ENCODE assay signal across 8 mouse cellular contexts in genomic region chr11:97021873-97022484, GRCm38 (mm10). TPM values are rescaled to one million over a fixed set of nuclear protein-coding genes. Genes with fewer than 3 reads are reported as not detected.
DNase-seq lines count a peak whose midpoint lies in the region; ATAC-seq and TF ChIP-seq lines count a peak whose summit lies in the region.

No protein-coding gene starts in this region.

- TF ChIP-seq CTCF in CH12.LX (conservative IDR thresholded peaks at IDR 0.05 in 1 of 2, IDR thresholded peaks at IDR 0.05 in 1 of 2; ENCODE audit: low read depth in 2 of 2, low read length in 2 of 2) = peak in 1 of 2 experiments; percentile 94
- peak; percentile 77 for TF ChIP-seq CTCF in liver, postnatal 0 days (IDR thresholded peaks at IDR 0.05; ENCODE audit: low read depth)
- TF ChIP-seq CTCF in testis, adult 2 months (IDR thresholded peaks at IDR 0.05; ENCODE audit: control insufficient read depth, insufficient read depth, insufficient replicate concordance, low read depth, low read length) = peak; percentile 59; the same call in 1 of the 2 replicates

- H3K79me2 ChIP-seq in CH12.LX (replicated peaks; ENCODE audit: control insufficient read depth, extremely low read depth, insufficient read depth, poor library complexity, severe bottlenecking) = peaks cover 52% of the 10 kb centered on the region

- peak; percentile 42 for ATAC-seq in heart, embryonic 16.5 days (replicated peaks; ENCODE audit: extremely low read depth, insufficient read depth, low FRiP score)
- peak; percentile 82 for ATAC-seq in liver, postnatal 0 days
- ATAC-seq in neural tube, embryonic 12.5 days (ENCODE audit: low FRiP score, low read depth) = peak; percentile 35; the same call in 1 of the 2 replicates

- TF ChIP-seq POLR2A in CH12.LX (IDR thresholded peaks at IDR 0.05; ENCODE audit: low read depth, low read length) = peak; percentile 58; the same call in 1 of the 2 replicates
- TF ChIP-seq POLR2A in testis, adult 2 months (IDR thresholded peaks at IDR 0.05; ENCODE audit: control insufficient read depth, low read depth, low read length) = no peak; the same call in 1 of the 2 replicates

- dilution Hi-C loops in CH12.LX (cut with MboI; ENCODE audit: extremely low pct_ligation_motif_present, extremely low pct_unique_long_range_greater_than_20kb, low sequenced_read_pairs) = no loop called here

- peaks cover 10 to 58% of the 10 kb centered on the region in 2 experiments for H3K4me1 ChIP-seq in CH12.LX (ENCODE audit: control insufficient read depth in 1 of 2, insufficient read depth in 2 of 2)
- H3K4me1 ChIP-seq in brown adipose tissue, adult 24 weeks (ENCODE audit: control insufficient read depth, insufficient read depth, insufficient read length, low read length) = peaks cover 4% of the 10 kb centered on the region
- peaks cover 82% of the 10 kb centered on the region for H3K4me1 ChIP-seq in forebrain, embryonic 10.5 days
- peaks cover 22% of the 10 kb centered on the region for H3K4me1 ChIP-seq in heart, embryonic 16.5 days (ENCODE audit: control insufficient read depth, insufficient read depth, low read length)
- peaks cover 20% of the 10 kb centered on the region for H3K4me1 ChIP-seq in liver, postnatal 0 days (ENCODE audit: insufficient read depth)
- peaks cover 36% of the 10 kb centered on the region for H3K4me1 ChIP-seq in neural tube, embryonic 12.5 days
- peaks cover 18% of the 10 kb centered on the region for H3K4me1 ChIP-seq in testis, adult 2 months (ENCODE audit: control insufficient read depth, insufficient read depth, low read length)

- peak overlapping the region; percentile 70 for H3K4me2 ChIP-seq in CH12.LX (ENCODE audit: insufficient read depth, low read depth, poor library complexity, severe bottlenecking)
- H3K4me2 ChIP-seq in heart, embryonic 16.5 days (ENCODE audit: low read depth, low read length) = peak overlapping the region; percentile 91
- H3K4me2 ChIP-seq in liver, postnatal 0 days (ENCODE audit: low read depth, low read length) = peak overlapping the region; percentile 88
- peak overlapping the region; percentile 84 for H3K4me2 ChIP-seq in neural tube, embryonic 12.5 days (replicated peaks)

- H3K4me3 ChIP-seq in CH12.LX (replicated peaks in 1 of 3; ENCODE audit: low read depth in 2 of 3, low read length in 2 of 3, poor library complexity in 1 of 3) = peak overlapping the region; percentile 63 to 99 (median 64)
- peak overlapping the region; percentile 70 for H3K4me3 ChIP-seq in brown adipose tissue, adult 24 weeks (ENCODE audit: insufficient read depth, low read depth, low read length)
- peak overlapping the region; percentile 57 for H3K4me3 ChIP-seq in forebrain, embryonic 10.5 days
- peak overlapping the region; percentile 62 for H3K4me3 ChIP-seq in heart, embryonic 16.5 days (ENCODE audit: low read length)
- H3K4me3 ChIP-seq in liver, postnatal 0 days (ENCODE audit: low read depth, low read length) = peak overlapping the region; percentile 56
- H3K4me3 ChIP-seq in neural tube, embryonic 12.5 days = peak overlapping the region; percentile 47
- H3K4me3 ChIP-seq in testis, adult 2 months (ENCODE audit: control insufficient read depth, low read depth, low read length) = peak overlapping the region; percentile 91

- in situ Hi-C loops in CH12.LX (cut with MboI; ENCODE audit: low pct_ligation_motif_present, low pct_unique_long_range_greater_than_20kb, low sequenced_read_pairs) = loop anchor here (5.0 kb wide), 2 partner anchors 35 to 105 kb away; partner anchors contain the start of gene Cdk5rap3

- H3K9ac ChIP-seq in CH12.LX (ENCODE audit: insufficient read depth, low read depth) = peak overlapping the region; percentile 65
- H3K9ac ChIP-seq in heart, embryonic 16.5 days (ENCODE audit: low read length) = peak overlapping the region; percentile 73
- H3K9ac ChIP-seq in liver, postnatal 0 days (replicated peaks) = peak overlapping the region; percentile 55
- peak overlapping the region; percentile 56 for H3K9ac ChIP-seq in neural tube, embryonic 12.5 days

- no peak for TF ChIP-seq EP300 in CH12.LX (IDR thresholded peaks at IDR 0.05; ENCODE audit: low read length)
- TF ChIP-seq EP300 in liver, postnatal 0 days (IDR thresholded peaks at IDR 0.05; ENCODE audit: low read depth) = no peak

- peak; percentile 96 for TF ChIP-seq RAD21 in CH12.LX (IDR thresholded peaks at IDR 0.05; ENCODE audit: low read depth, low read length)

- H3K9me3 ChIP-seq in CH12.LX (replicated peaks; ENCODE audit: low read length) = no peaks in the 10 kb centered on the region
- H3K9me3 ChIP-seq in forebrain, embryonic 10.5 days = no peaks in the 10 kb centered on the region
- H3K9me3 ChIP-seq in heart, embryonic 16.5 days (replicated peaks; ENCODE audit: control insufficient read depth, low read length) = no peaks in the 10 kb centered on the region
- H3K9me3 ChIP-seq in liver, postnatal 0 days (ENCODE audit: low read length) = no peaks in the 10 kb centered on the region
- H3K9me3 ChIP-seq in neural tube, embryonic 12.5 days = no peaks in the 10 kb centered on the region

- H3K27me3 ChIP-seq in CH12.LX (replicated peaks) = peaks cover 22% of the 10 kb centered on the region
- peaks cover 89% of the 10 kb centered on the region for H3K27me3 ChIP-seq in forebrain, embryonic 10.5 days (ENCODE audit: poor library complexity, severe bottlenecking)
- peaks cover 71% of the 10 kb centered on the region for H3K27me3 ChIP-seq in heart, embryonic 16.5 days (ENCODE audit: control insufficient read depth, insufficient read depth, low read length)
- peaks cover 77% of the 10 kb centered on the region for H3K27me3 ChIP-seq in liver, postnatal 0 days (ENCODE audit: insufficient read depth, low read length)
- peaks cover 80% of the 10 kb centered on the region for H3K27me3 ChIP-seq in neural tube, embryonic 12.5 days (replicated peaks)
- H3K27me3 ChIP-seq in testis, adult 2 months (ENCODE audit: control insufficient read depth, insufficient read depth, low read length) = peaks cover 3% of the 10 kb centered on the region

- H3K27ac ChIP-seq in CH12.LX (ENCODE audit: insufficient read depth, low read depth) = peak overlapping the region; percentile 83
- H3K27ac ChIP-seq in brown adipose tissue, adult 24 weeks (replicated peaks; ENCODE audit: low read depth, low read length) = no peak overlapping the region
- H3K27ac ChIP-seq in forebrain, embryonic 10.5 days = peak overlapping the region; percentile 51
- no peak overlapping the region for H3K27ac ChIP-seq in heart, embryonic 16.5 days (ENCODE audit: low read length)
- H3K27ac ChIP-seq in liver, postnatal 0 days (ENCODE audit: low read depth) = no peak overlapping the region
- H3K27ac ChIP-seq in neural tube, embryonic 12.5 days = no peak overlapping the region
- H3K27ac ChIP-seq in testis, adult 2 months (ENCODE audit: control insufficient read depth, insufficient read depth, low read depth, low read length) = no peak overlapping the region

- WGBS in forebrain, embryonic 10.5 days = under 1% methylated on average over 50 of the region's 50 CpGs
- 2% methylated on average over 50 of the region's 50 CpGs for WGBS in heart, embryonic 16.5 days
- under 1% methylated on average over 48 of the region's 50 CpGs for WGBS in liver, postnatal 0 days (ENCODE audit: insufficient replicate concordance)
- WGBS in neural tube, embryonic 12.5 days = under 1% methylated on average over 50 of the region's 50 CpGs

- peak; percentile 86 for DNase-seq in CH12.LX (ENCODE audit: extremely low read depth)
- DNase-seq in forebrain, embryonic 10.5 days (ENCODE audit: extremely low spot score, low spot score) = peak; percentile 76
- DNase-seq in kidney, postnatal 14 days = peak; percentile 82
- DNase-seq in liver, postnatal 0 days = peak; percentile 76

- H3K36me3 ChIP-seq in CH12.LX (replicated peaks in 1 of 2; ENCODE audit: control insufficient read depth in 1 of 2, insufficient read depth in 1 of 2, low read length in 1 of 2) = peaks cover 10 to 32% of the 10 kb centered on the region in 2 experiments
- H3K36me3 ChIP-seq in forebrain, embryonic 10.5 days (replicated peaks) = no peaks in the 10 kb centered on the region
- no peaks in the 10 kb centered on the region for H3K36me3 ChIP-seq in heart, embryonic 16.5 days (ENCODE audit: control insufficient read depth, insufficient read depth)
- H3K36me3 ChIP-seq in liver, postnatal 0 days (replicated peaks; ENCODE audit: insufficient read depth, low read length) = no peaks in the 10 kb centered on the region
- H3K36me3 ChIP-seq in neural tube, embryonic 12.5 days = no peaks in the 10 kb centered on the region
- no peaks in the 10 kb centered on the region for H3K36me3 ChIP-seq in testis, adult 2 months (ENCODE audit: control insufficient read depth, insufficient read depth, low read length)

RNA-seq across cellular contexts. Expression of gene Scrn2, which starts 7.8 kb away (rescaled TPM):
- total RNA-seq in CH12.LX (2012; rRNA removed) (55.8 and 63.9 TPM in 2 replicates), CH12.LX (2014; rRNA removed) (34.5 and 37.5 TPM in 2 replicates)
- 35.2 and 41.1 TPM in 2 replicates for polyA plus RNA-seq in CH12.LX (2012; ENCODE audit: insufficient read length, low read depth)
- 13.1 and 13.4 TPM in 2 replicates for polyA plus RNA-seq in brown adipose tissue, adult 24 weeks (2012; ENCODE audit: insufficient read depth, insufficient read length, missing spikeins)
- 44.1 and 44.6 TPM in 2 replicates for polyA plus RNA-seq in forebrain, embryonic 10.5 days (2016; fragmentation: Nextera tagmentation; extraction: Ambion mirVana)
- 19.1 and 20.4 TPM in 2 replicates for polyA plus RNA-seq in heart, embryonic 16.5 days (2015; fragmentation: Nextera tagmentation; extraction: Ambion mirVana)
- 20.6 and 21.2 TPM in 2 replicates for polyA plus RNA-seq in liver, postnatal 0 days (2015; fragmentation: Nextera tagmentation; extraction: Ambion mirVana)
- 19.8 and 21.9 TPM in 2 replicates for polyA plus RNA-seq in neural tube, embryonic 12.5 days (2016; fragmentation: Nextera tagmentation; extraction: Ambion mirVana)
- 8.9 and 9.4 TPM in 2 replicates for polyA plus RNA-seq in testis, adult 2 months (2012; rRNA removed)

RNA-seq across cellular contexts. Expression of gene Sp6, which starts 8.8 kb away (rescaled TPM):
- total RNA-seq in CH12.LX (2012; rRNA removed) (44.3 and 65.5 TPM in 2 replicates), CH12.LX (2014; rRNA removed) (15.8 and 18.4 TPM in 2 replicates)
- polyA plus RNA-seq in CH12.LX (2012; ENCODE audit: insufficient read length, low read depth) = 10.0 and 10.1 TPM in 2 replicates
- not detected in 2 replicates for polyA plus RNA-seq in brown adipose tissue, adult 24 weeks (2012; ENCODE audit: insufficient read depth, insufficient read length, missing spikeins)
- 1.8 and 2.1 TPM in 2 replicates for polyA plus RNA-seq in forebrain, embryonic 10.5 days (2016; fragmentation: Nextera tagmentation; extraction: Ambion mirVana)
- polyA plus RNA-seq in heart, embryonic 16.5 days (2015; fragmentation: Nextera tagmentation; extraction: Ambion mirVana) = 0.21 TPM in 1 of 2 replicates, not detected in the other
- polyA plus RNA-seq in liver, postnatal 0 days (2015; fragmentation: Nextera tagmentation; extraction: Ambion mirVana) = 0.06 and 0.07 TPM in 2 replicates
- 0.23 and 0.34 TPM in 2 replicates for polyA plus RNA-seq in neural tube, embryonic 12.5 days (2016; fragmentation: Nextera tagmentation; extraction: Ambion mirVana)
- 0.22 and 0.32 TPM in 2 replicates for polyA plus RNA-seq in testis, adult 2 months (2012; rRNA removed)

RNA-seq across cellular contexts. Expression of gene Lrrc46, which starts 19.2 kb away (rescaled TPM):
- total RNA-seq in CH12.LX (2012; rRNA removed) (0.38 and 0.46 TPM in 2 replicates), CH12.LX (2014; rRNA removed) (0.23 TPM in 1 of 2 replicates, not detected in the other)
- 0.91 and 1.0 TPM in 2 replicates for polyA plus RNA-seq in CH12.LX (2012; ENCODE audit: insufficient read length, low read depth)
- polyA plus RNA-seq in brown adipose tissue, adult 24 weeks (2012; ENCODE audit: insufficient read depth, insufficient read length, missing spikeins) = 1.1 TPM in 1 of 2 replicates, not detected in the other
- polyA plus RNA-seq in forebrain, embryonic 10.5 days (2016; fragmentation: Nextera tagmentation; extraction: Ambion mirVana) = 2.6 and 2.7 TPM in 2 replicates
- polyA plus RNA-seq in heart, embryonic 16.5 days (2015; fragmentation: Nextera tagmentation; extraction: Ambion mirVana) = 1.1 and 2.0 TPM in 2 replicates
- polyA plus RNA-seq in liver, postnatal 0 days (2015; fragmentation: Nextera tagmentation; extraction: Ambion mirVana) = 0.65 and 0.73 TPM in 2 replicates
- 2.2 and 2.9 TPM in 2 replicates for polyA plus RNA-seq in neural tube, embryonic 12.5 days (2016; fragmentation: Nextera tagmentation; extraction: Ambion mirVana)
- polyA plus RNA-seq in testis, adult 2 months (2012; rRNA removed) = 795 and 824 TPM in 2 replicates

RNA-seq across cellular contexts. Expression of gene Mrpl10, which starts 19.4 kb away (rescaled TPM):
- total RNA-seq in CH12.LX (2012; rRNA removed) (111 and 119 TPM in 2 replicates), CH12.LX (2014; rRNA removed) (93.2 and 104 TPM in 2 replicates)
- polyA plus RNA-seq in CH12.LX (2012; ENCODE audit: insufficient read length, low read depth) = 110 and 132 TPM in 2 replicates
- polyA plus RNA-seq in brown adipose tissue, adult 24 weeks (2012; ENCODE audit: insufficient read depth, insufficient read length, missing spikeins) = 121 and 122 TPM in 2 replicates
- polyA plus RNA-seq in forebrain, embryonic 10.5 days (2016; fragmentation: Nextera tagmentation; extraction: Ambion mirVana) = 84.6 and 88.3 TPM in 2 replicates
- 66.9 and 67.5 TPM in 2 replicates for polyA plus RNA-seq in heart, embryonic 16.5 days (2015; fragmentation: Nextera tagmentation; extraction: Ambion mirVana)
- 34.1 and 34.5 TPM in 2 replicates for polyA plus RNA-seq in liver, postnatal 0 days (2015; fragmentation: Nextera tagmentation; extraction: Ambion mirVana)
- 66.9 and 68.3 TPM in 2 replicates for polyA plus RNA-seq in neural tube, embryonic 12.5 days (2016; fragmentation: Nextera tagmentation; extraction: Ambion mirVana)
- polyA plus RNA-seq in testis, adult 2 months (2012; rRNA removed) = 41.7 and 47.6 TPM in 2 replicates

RNA-seq across cellular contexts. Expression of gene Osbpl7, which starts 28.4 kb away (rescaled TPM):
- total RNA-seq in CH12.LX (2012; rRNA removed) (14.2 and 17.6 TPM in 2 replicates), CH12.LX (2014; rRNA removed) (6.6 and 7.4 TPM in 2 replicates)
- 22.1 and 24.4 TPM in 2 replicates for polyA plus RNA-seq in CH12.LX (2012; ENCODE audit: insufficient read length, low read depth)
- polyA plus RNA-seq in brown adipose tissue, adult 24 weeks (2012; ENCODE audit: insufficient read depth, insufficient read length, missing spikeins) = 0.87 and 1.6 TPM in 2 replicates
- polyA plus RNA-seq in forebrain, embryonic 10.5 days (2016; fragmentation: Nextera tagmentation; extraction: Ambion mirVana) = 8.4 and 8.9 TPM in 2 replicates
- polyA plus RNA-seq in heart, embryonic 16.5 days (2015; fragmentation: Nextera tagmentation; extraction: Ambion mirVana) = 5.5 and 5.6 TPM in 2 replicates
- 1.8 and 2.4 TPM in 2 replicates for polyA plus RNA-seq in liver, postnatal 0 days (2015; fragmentation: Nextera tagmentation; extraction: Ambion mirVana)
- polyA plus RNA-seq in neural tube, embryonic 12.5 days (2016; fragmentation: Nextera tagmentation; extraction: Ambion mirVana) = 11.1 and 11.4 TPM in 2 replicates
- polyA plus RNA-seq in testis, adult 2 months (2012; rRNA removed) = 75.7 and 82.3 TPM in 2 replicates

Comparison
In these comparisons a context has a peak if more than half of its experiments do, and no peak if none do; other contexts are left out.
1. H3K27ac ChIP-seq: peak in CH12.LX (single experiment) and forebrain, embryonic 10.5 days (single experiment); none in brown adipose tissue, adult 24 weeks (single experiment), heart, embryonic 16.5 days (single experiment), liver, postnatal 0 days (single experiment), neural tube, embryonic 12.5 days (single experiment) and testis, adult 2 months (single experiment).
2. RNA of gene Lrrc46, which starts 19.2 kb away (polyA plus RNA-seq): 795 to 824 TPM in testis, adult 2 months; 2.2 to 2.9 TPM in neural tube, embryonic 12.5 days, 2.6 to 2.7 TPM in forebrain, embryonic 10.5 days, 1.1 to 2.0 TPM in heart, embryonic 16.5 days, 0.91 to 1.0 TPM in CH12.LX, 0.65 to 0.73 TPM in liver, postnatal 0 days and 1.1 TPM in brown adipose tissue, adult 24 weeks; every median in the first group is over 100 times any median in the second.
3. Peak in every context shown above with its lines, with median percentiles within 50 percentile points of each other: DNase-seq, H3K4me2 ChIP-seq, H3K4me3 ChIP-seq, H3K9ac ChIP-seq and ATAC-seq.